Mouse (Mus musculus) stomach, postnatal 0 days (tissue): ENCODE data around the gene Spib. TPM values are rescaled to one million over a fixed set of nuclear protein-coding genes. Genes with fewer than 3 reads are reported as not detected.

Experiments used
- ATAC-seq: fragments of 200-750 bp; cut with Nextera tagmentation; 2 replicates; pipeline ENCODE4 v1.8.0; 2017; ENCODE audit not compliant: low FRiP score, low TSS enrichment
- DNase-seq: peaks from one replicate; pipeline ENCODE4 v3.0.0-alpha.2; 2016; ENCODE audit warnings: low spot score
- H3K27ac ChIP-seq: fragments of 300-500 bp; sonication (generic); replicated peaks from 2 replicates; pipeline ENCODE4 v1.5.1; 2014; ENCODE audit warnings: mild to moderate bottlenecking, control low read depth
- H3K27me3 ChIP-seq: fragments of 300-500 bp; sonication (generic); 2 replicates; pipeline ENCODE4 v1.6.1; 2014; ENCODE audit warnings: low read length; ENCODE audit not compliant: control insufficient read depth, insufficient read depth
- H3K36me3 ChIP-seq: fragments of 300-500 bp; sonication (generic); 2 replicates; pipeline ENCODE4 v1.6.1; 2014; ENCODE audit warnings: low read length, mixed read lengths; ENCODE audit not compliant: control insufficient read depth, insufficient read depth
- H3K4me1 ChIP-seq: fragments of 300-500 bp; sonication (generic); replicated peaks from 2 replicates; pipeline ENCODE4 v1.6.1; 2014; ENCODE audit warnings: antibody characterized with exemption; ENCODE audit not compliant: control insufficient read depth, insufficient read depth
- H3K4me2 ChIP-seq: fragments of 300-500 bp; sonication (generic); replicated peaks from 2 replicates; pipeline ENCODE4 v1.6.1; 2014; ENCODE audit warnings: low read depth, mild to moderate bottlenecking, control low read depth, moderate library complexity
- H3K4me3 ChIP-seq: fragments of 300-500 bp; sonication (generic); 2 replicates; pipeline ENCODE4 v1.5.1; 2014; ENCODE audit warnings: low read depth, low read length, control low read depth
- H3K9ac ChIP-seq: fragments of 300-500 bp; sonication (generic); 2 replicates; pipeline ENCODE4 v1.6.1; 2014; ENCODE audit warnings: mild to moderate bottlenecking, low read length, control low read depth, mixed read lengths
- H3K9me3 ChIP-seq: fragments of 300-500 bp; sonication (generic); 2 replicates; pipeline ENCODE4 v1.6.1; 2016; ENCODE audit warnings: low read length; ENCODE audit not compliant: control insufficient read depth
- CTCF ChIP-seq: IDR thresholded peaks from 2 replicates; pipeline ENCODE4 v1.5.1; 2016; ENCODE audit warnings: antibody characterized with exemption, low read depth, mild to moderate bottlenecking, moderate library complexity
- EP300 ChIP-seq: optimal IDR thresholded peaks from 2 replicates; pipeline ENCODE3; 2016; ENCODE audit warnings: antibody characterized with exemption
- WGBS: fragments of 180-500 bp; shearing (Covaris S2); extraction: QIAGEN DNeasy Blood & Tissue Kit; methylation state at CpG from one replicate; pipeline ENCODE4 v1.1.7; 2014; 5-methylcytosine and 5-hydroxymethylcytosine counted together
- polyA plus RNA-seq: library from polyadenylated mRNA; unstranded; fragments of >200 nt; fragmentation: Nextera tagmentation; extraction: Ambion mirVana; gene quantifications from 2 replicates; pipeline ENCODE4 v1.2.1, GENCODE M21; 2015

Gene Spib
- polyA plus RNA-seq, 1 experiment from 2014 or later, result 0.13 TPM

DNA sequence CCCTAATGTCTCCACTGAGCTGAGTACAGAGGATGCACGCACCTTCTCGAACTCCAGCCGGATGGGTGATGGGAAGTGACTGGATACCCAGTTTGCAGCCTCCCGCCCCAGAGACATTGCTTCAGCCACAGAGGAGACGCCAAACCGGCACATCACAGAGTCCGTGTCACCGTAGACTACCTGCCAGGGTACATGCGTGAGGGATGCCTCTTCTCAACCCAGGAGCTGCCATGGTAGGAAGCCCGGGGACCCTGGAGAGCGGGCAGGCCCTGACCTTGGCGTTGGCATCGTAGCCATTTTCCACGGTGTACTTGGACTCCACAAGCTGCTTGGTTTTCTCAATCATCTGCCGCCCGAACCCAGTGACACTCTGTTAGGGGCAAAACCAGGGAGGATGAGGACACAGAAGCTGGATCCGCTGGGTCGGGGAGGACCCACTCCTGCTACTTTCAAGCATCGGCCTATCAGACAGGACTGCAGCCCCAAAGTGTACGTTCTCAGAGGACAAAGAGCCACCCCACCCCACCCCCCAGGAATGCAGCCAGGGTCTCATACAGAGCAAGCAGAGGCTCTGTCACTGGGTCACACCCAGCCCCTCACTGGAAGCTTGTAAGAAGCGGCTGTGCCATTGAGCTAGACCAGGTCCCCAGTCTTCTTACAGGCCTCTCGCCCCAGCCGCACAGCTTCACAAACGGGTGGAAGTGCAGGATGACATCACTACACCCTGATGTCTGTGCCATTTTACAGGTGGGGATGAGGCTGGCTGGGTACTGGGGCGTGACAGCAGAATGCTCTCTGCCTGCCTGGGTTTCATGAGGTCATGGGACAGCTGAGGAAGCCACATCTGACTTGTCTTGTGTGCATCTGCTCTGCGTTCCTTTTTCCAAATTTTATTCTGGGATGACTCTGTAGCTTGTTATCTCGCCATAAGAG lies 4.1 kb upstream of the Spib start:
- ATAC-seq, result no peak
- TF ChIP-seq CTCF (no peak), EP300 (no peak)
- no peak overlapping the region for H3K4me3 ChIP-seq
- H3K27me3 ChIP-seq, result no peaks in the 10 kb centered on the region
- H3K9ac ChIP-seq, result no peak overlapping the region
- H3K4me1 ChIP-seq, result no peaks in the 10 kb centered on the region
- 89% methylated on average over 27 of the region's 27 CpGs for WGBS
- H3K9me3 ChIP-seq, result no peaks in the 10 kb centered on the region
- no peak overlapping the region for H3K27ac ChIP-seq
- no peak overlapping the region for H3K4me2 ChIP-seq
- DNase-seq, result no peak
- H3K36me3 ChIP-seq, result peaks cover 13% of the 10 kb centered on the region; the same call in 1 of the 2 replicates

DNA sequence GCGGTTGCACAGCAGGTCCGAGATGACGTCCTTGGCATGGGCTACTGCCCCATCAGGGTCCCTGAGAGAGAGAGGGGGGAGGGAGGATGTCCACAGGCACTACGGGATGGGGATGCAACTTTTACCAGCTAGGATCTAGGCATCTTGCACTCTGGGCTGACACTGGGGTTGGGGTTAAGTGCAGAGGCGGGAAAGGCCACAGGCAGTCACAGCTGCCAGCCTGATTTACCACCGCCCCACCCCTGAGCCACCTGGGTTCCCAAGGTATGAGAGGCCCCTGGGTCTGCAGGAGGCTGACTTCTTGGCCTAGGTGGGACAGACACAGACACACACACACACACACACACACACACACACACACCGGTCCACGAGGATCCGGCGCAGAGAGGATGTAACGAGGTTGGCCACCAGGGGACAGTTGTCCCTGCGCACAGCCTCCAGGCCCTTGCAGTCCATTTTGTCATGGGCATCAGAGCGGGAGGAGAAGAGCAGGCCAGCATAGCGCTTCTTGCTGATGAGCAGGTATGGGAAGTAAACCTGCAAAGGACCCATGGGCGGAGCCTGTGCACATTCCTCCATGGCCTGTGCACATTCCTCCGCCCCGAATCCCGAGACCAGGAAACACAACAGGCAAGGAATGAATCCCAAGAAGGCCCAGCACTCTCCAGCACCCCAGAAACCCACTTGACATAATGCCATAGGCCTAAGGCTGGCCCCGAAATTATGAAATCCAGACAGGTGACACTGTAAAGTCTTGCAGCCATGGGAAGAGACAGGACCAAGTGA lies 3.0 kb upstream of the Spib start:
- ATAC-seq, result no peak
- WGBS, result 84% methylated on average over 19 of the region's 19 CpGs
- peaks cover 7% of the 10 kb centered on the region; the same call in 1 of the 2 replicates for H3K36me3 ChIP-seq
- H3K9me3 ChIP-seq, result no peaks in the 10 kb centered on the region
- H3K27me3 ChIP-seq, result no peaks in the 10 kb centered on the region
- TF ChIP-seq EP300, result no peak
- TF ChIP-seq CTCF, result peak; percentile 47
- no peak for DNase-seq
- no peak overlapping the region for H3K4me3 ChIP-seq
- no peaks in the 10 kb centered on the region for H3K4me1 ChIP-seq
- H3K4me2 ChIP-seq, result no peak overlapping the region
- no peak overlapping the region for H3K27ac ChIP-seq
- no peak overlapping the region for H3K9ac ChIP-seq

DNA sequence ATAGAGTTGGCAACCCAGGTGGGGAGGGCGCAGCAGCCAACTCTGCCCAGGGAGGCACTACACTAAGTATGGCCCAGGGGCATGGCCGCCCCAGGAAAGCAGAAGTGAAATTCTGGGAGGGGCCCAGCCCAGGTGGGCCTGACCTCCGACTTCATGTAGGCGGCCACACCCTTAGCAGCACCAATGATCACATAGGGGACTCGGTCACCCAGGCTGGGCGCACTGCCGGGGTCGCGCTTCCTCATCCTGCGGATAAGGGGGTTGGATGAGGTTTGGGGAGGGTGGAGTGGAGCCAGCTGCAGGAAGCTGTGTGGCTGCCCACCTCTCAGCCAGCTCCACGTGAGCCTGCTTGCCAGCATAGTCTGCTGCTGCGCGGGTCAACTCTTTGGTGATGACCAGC lies 2.4 kb upstream of the Spib start:
- WGBS, result 83% methylated on average over 13 of the region's 13 CpGs
- no peaks in the 10 kb centered on the region for H3K4me1 ChIP-seq
- ATAC-seq (no peak), DNase-seq (no peak)
- no peaks in the 10 kb centered on the region for H3K9me3 ChIP-seq
- 0 out of 2 replicates have a peak, but pooled peaks cover 7% of the 10 kb centered on the region for H3K36me3 ChIP-seq
- H3K9ac ChIP-seq, result no peak overlapping the region
- H3K27ac ChIP-seq, result no peak overlapping the region
- H3K4me3 ChIP-seq, result no peak overlapping the region
- TF ChIP-seq CTCF (no peak), EP300 (no peak)
- H3K4me2 ChIP-seq, result no peak overlapping the region
- H3K27me3 ChIP-seq, result no peaks in the 10 kb centered on the region

DNA sequence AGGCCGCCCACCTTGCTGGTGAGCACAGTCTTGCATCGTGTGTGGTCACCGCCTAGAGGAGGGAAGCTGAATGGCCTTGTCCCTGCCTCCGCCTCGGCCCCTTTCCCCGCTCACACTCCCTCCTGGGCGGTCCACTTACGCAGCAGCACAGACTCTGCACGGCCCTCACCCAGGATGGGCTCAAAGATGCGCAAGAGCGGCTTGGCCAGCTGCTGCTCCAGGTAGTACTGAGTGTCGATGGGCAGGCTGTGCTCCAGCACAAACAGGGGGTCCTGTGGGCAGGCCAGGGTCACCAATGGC lies 1.8 kb upstream of the Spib start:
- Histone ChIP-seq H3K27me3 (no peaks in the 10 kb centered on the region), H3K4me1 (no peaks in the 10 kb centered on the region), H3K36me3 (0 out of 2 replicates have a peak, but pooled peaks cover 6% of the 10 kb centered on the region), H3K4me3 (no peak overlapping the region), H3K4me2 (no peak overlapping the region), H3K9me3 (no peaks in the 10 kb centered on the region), H3K27ac (no peak overlapping the region), H3K9ac (no peak overlapping the region)
- ATAC-seq (no peak), DNase-seq (no peak)
- WGBS, result 79% methylated on average over 12 of the region's 12 CpGs
- no peak for TF ChIP-seq EP300
- no peak for TF ChIP-seq CTCF

DNA sequence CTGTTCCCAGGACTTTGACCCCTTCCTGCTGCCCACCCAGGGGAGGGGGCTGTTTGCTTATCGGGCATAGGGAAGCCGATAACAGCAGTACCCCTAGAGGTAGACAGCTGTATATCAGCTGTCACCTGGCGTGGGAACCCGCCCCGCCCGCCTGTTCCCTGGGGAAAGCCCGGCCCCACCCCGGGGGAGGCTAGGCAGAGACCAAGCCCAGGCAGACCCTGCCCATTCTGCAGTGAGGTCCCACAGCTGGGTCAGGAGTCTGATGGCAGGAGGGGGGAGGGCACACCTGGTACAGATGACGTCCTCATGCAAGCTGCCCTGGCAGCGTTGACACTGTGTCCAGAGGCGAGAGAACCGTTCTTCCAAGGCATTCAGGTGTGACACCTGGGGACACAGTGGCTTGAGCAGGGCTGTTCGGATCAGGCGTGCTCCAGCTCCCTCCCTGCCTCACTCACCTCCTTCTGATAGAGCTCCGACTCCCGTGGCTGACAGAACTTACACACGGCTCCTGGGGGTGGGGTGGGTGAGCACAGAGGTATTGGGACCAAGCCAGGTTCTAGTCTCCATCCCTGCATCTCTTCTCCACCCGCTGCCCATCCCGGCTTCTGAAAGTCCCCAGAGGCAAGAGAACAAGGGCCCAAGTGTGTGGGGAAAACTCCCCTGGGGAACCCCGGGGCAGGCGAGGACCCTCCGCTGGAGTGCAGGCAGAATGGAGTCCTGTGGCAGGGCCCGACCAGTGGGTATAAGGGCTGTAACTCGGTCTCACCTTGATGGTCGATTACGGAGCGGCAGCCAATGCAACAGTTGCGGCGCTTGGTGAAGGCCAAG lies 1.3 kb upstream of the Spib start:
- Histone ChIP-seq H3K36me3 (0 out of 2 replicates have a peak, but pooled peaks cover 3% of the 10 kb centered on the region), H3K4me2 (no peak overlapping the region), H3K9ac (no peak overlapping the region), H3K27me3 (no peaks in the 10 kb centered on the region), H3K27ac (no peak overlapping the region), H3K4me3 (no peak overlapping the region), H3K9me3 (no peaks in the 10 kb centered on the region), H3K4me1 (no peaks in the 10 kb centered on the region)
- 70% methylated on average over 29 of the region's 29 CpGs for WGBS
- TF ChIP-seq CTCF (no peak), EP300 (no peak)
- DNase-seq (no peak), ATAC-seq (no peak)
